Mouse (Mus musculus) heart, postnatal 0 days (tissue): ENCODE results near the gene Vsir. TPM values are rescaled to one million over a fixed set of nuclear protein-coding genes. Genes with fewer than 3 reads are reported as not detected.

Experiments used
- ATAC-seq: fragments of 200-750 bp; cut with Nextera tagmentation; 2 replicates; pipeline ENCODE4 v1.8.0; 2017; ENCODE audit warnings: low read depth, moderate number of reproducible peaks, moderate library complexity; ENCODE audit not compliant: insufficient read depth
- DNase-seq: peaks from one replicate; pipeline ENCODE4 v3.0.0-alpha.2; 2016; ENCODE audit warnings: low spot score
- H3K27ac ChIP-seq: fragments of 300-500 bp; sonication (generic); 2 replicates; pipeline ENCODE4 v1.5.1; 2014; ENCODE audit warnings: low read depth, mild to moderate bottlenecking
- H3K27me3 ChIP-seq: fragments of 300-500 bp; sonication (generic); 2 replicates; pipeline ENCODE4 v1.6.1; 2014; ENCODE audit warnings: low read length, mixed read lengths; ENCODE audit not compliant: control insufficient read depth, insufficient read depth
- H3K36me3 ChIP-seq: fragments of 300-500 bp; sonication (generic); replicated peaks from 2 replicates; pipeline ENCODE4 v1.6.1; 2014; ENCODE audit warnings: low read length, mixed read lengths; ENCODE audit not compliant: control insufficient read depth, insufficient read depth
- H3K4me1 ChIP-seq: fragments of 300-500 bp; sonication (generic); 2 replicates; pipeline ENCODE4 v1.6.1; 2014; ENCODE audit warnings: antibody characterized with exemption; ENCODE audit not compliant: control insufficient read depth, insufficient read depth
- H3K4me2 ChIP-seq: fragments of 300-500 bp; sonication (generic); 2 replicates; pipeline ENCODE4 v1.6.1; 2014; ENCODE audit warnings: low read depth, mild to moderate bottlenecking, low read length, moderate library complexity
- H3K4me3 ChIP-seq: fragments of 300-500 bp; sonication (generic); 2 replicates; pipeline ENCODE4 v1.5.1; 2014; ENCODE audit warnings: low read depth, low read length
- H3K9ac ChIP-seq: fragments of 300-500 bp; sonication (generic); replicated peaks from 2 replicates; pipeline ENCODE4 v1.6.1; 2014; ENCODE audit warnings: low read depth, low read length, mixed read lengths
- H3K9me3 ChIP-seq: fragments of 300-500 bp; sonication (generic); replicated peaks from 2 replicates; pipeline ENCODE4 v1.6.1; 2016; ENCODE audit warnings: low read length; ENCODE audit not compliant: control insufficient read depth
- CTCF ChIP-seq: IDR thresholded peaks from 2 replicates; pipeline ENCODE4 v1.5.1; 2016; ENCODE audit warnings: antibody characterized with exemption, control low read depth, low read depth
- EP300 ChIP-seq: IDR thresholded peaks from 2 replicates; pipeline ENCODE4 v1.6.1; 2016; ENCODE audit warnings: antibody characterized with exemption, low read depth
- WGBS: fragments of 180-500 bp; shearing (Covaris S2); extraction: QIAGEN DNeasy Blood & Tissue Kit; methylation state at CpG from one replicate; pipeline ENCODE4 v1.1.7; 2014; 5-methylcytosine and 5-hydroxymethylcytosine counted together
- polyA plus RNA-seq: library from polyadenylated mRNA; unstranded; fragments of >200 nt; fragmentation: Nextera tagmentation; extraction: Ambion mirVana; gene quantifications from 2 replicates; pipeline ENCODE4 v1.2.1, GENCODE M21; 2015
- total RNA-seq: library from RNA; depleted of rRNA; stranded (reverse); fragments of >200 nt; gene quantifications from 2 replicates; pipeline ENCODE4 v1.2.3, GENCODE M21; 2014; ENCODE audit warnings: low replicate concordance; rRNA removed

Gene Vsir
- 8.3 and 117 TPM in 2 replicates for total RNA-seq
- 4.6 and 4.7 TPM in 2 replicates for polyA plus RNA-seq

GRCm38 (mm10) chr10:60346701-60347405 lies at the start of gene Vsir:
Gene Vsir (plus strand): TSS chr10:60346851.
- Histone ChIP-seq H3K27ac (peak within 1 kb of the TSS; percentile 88), H3K4me3 (peak within 1 kb of the TSS; percentile 56), H3K4me1 (peaks cover 22% of the 10 kb centered on the region; the same call in 1 of the 2 replicates), H3K9ac (peak within 1 kb of the TSS; percentile 60), H3K9me3 (no peaks in the 10 kb centered on the region), H3K36me3 (no peaks in the 10 kb centered on the region), H3K4me2 (peak within 1 kb of the TSS; percentile 63), H3K27me3 (peaks cover 8% of the 10 kb centered on the region; the same call in 1 of the 2 replicates)
- peak; percentile 68 for DNase-seq
- TF ChIP-seq EP300 (no peak), CTCF (peak; percentile 59)
- peak; percentile 79 for ATAC-seq
- under 1% methylated on average over 37 of the region's 37 CpGs for WGBS

- no peak for TF ChIP-seq EP300
- no peak for TF ChIP-seq CTCF
- Histone ChIP-seq H3K36me3 (peaks cover 81% of the 10 kb centered on the region), H3K9ac (no peak overlapping the region), H3K4me3 (no peak overlapping the region), H3K4me2 (no peak overlapping the region), H3K4me1 (no peaks in the 10 kb centered on the region), H3K27ac (no peak overlapping the region), H3K27me3 (no peaks in the 10 kb centered on the region), H3K9me3 (no peaks in the 10 kb centered on the region)
- ATAC-seq (no peak), DNase-seq (no peak)
- 94% methylated on average over 12 of the region's 12 CpGs for WGBS
These were observed 47.0 kb upstream of the Vsir start for GRCm38 (mm10) chr10:60299636-60300035.

GRCm38 (mm10) chr10:60303419-60303818 lies 43.2 kb upstream of the Vsir start:
- peaks cover 48% of the 10 kb centered on the region for H3K36me3 ChIP-seq
- no peak overlapping the region for H3K27ac ChIP-seq
- H3K4me3 ChIP-seq, result no peak overlapping the region
- WGBS, result 86% methylated on average over 17 of the region's 17 CpGs
- no peaks in the 10 kb centered on the region for H3K4me1 ChIP-seq
- TF ChIP-seq CTCF (no peak), EP300 (no peak)
- ATAC-seq, result no peak
- H3K4me2 ChIP-seq, result no peak overlapping the region
- no peaks in the 10 kb centered on the region for H3K9me3 ChIP-seq
- DNase-seq, result no peak
- H3K27me3 ChIP-seq, result no peaks in the 10 kb centered on the region
- H3K9ac ChIP-seq, result no peak overlapping the region

- Histone ChIP-seq H3K4me3 (no peak overlapping the region), H3K4me2 (no peak overlapping the region), H3K27me3 (no peaks in the 10 kb centered on the region), H3K9me3 (no peaks in the 10 kb centered on the region), H3K36me3 (peaks cover 32% of the 10 kb centered on the region), H3K9ac (no peak overlapping the region), H3K27ac (no peak overlapping the region), H3K4me1 (no peaks in the 10 kb centered on the region)
- WGBS, result 58% methylated on average over 15 of the region's 15 CpGs
- ATAC-seq, result peak; percentile 70
- DNase-seq, result peak; percentile 85
- TF ChIP-seq EP300, result no peak
- peak; percentile 93 for TF ChIP-seq CTCF
These were observed 41.6 kb upstream of the Vsir start for GRCm38 (mm10) chr10:60304854-60305628.

- Histone ChIP-seq H3K4me3 (no peak overlapping the region), H3K9me3 (no peaks in the 10 kb centered on the region), H3K9ac (no peak overlapping the region), H3K36me3 (no peaks in the 10 kb centered on the region), H3K27ac (no peak overlapping the region), H3K27me3 (no peaks in the 10 kb centered on the region), H3K4me2 (no peak overlapping the region), H3K4me1 (no peaks in the 10 kb centered on the region)
- no peak for ATAC-seq
- TF ChIP-seq CTCF (no peak), EP300 (no peak)
- 86% methylated on average over 13 of the region's 13 CpGs for WGBS
- DNase-seq, result no peak
These were observed 36.0 kb upstream of the Vsir start for GRCm38 (mm10) chr10:60310629-60311028.
